Mouse (Mus musculus) forelimb bud, embryonic 11.5 days (tissue): Measurements from ENCODE around the gene Gpr15.
A peak's percentile ranks its signal among the peaks of the same experiment; 100 is the strongest.

Source experiments
- DNase-seq: peaks from one replicate; pipeline ENCODE4 v3.0.0-alpha.2; 2012; ENCODE audit warnings: low read depth, low spot score

Gpr15 gene

DNA sequence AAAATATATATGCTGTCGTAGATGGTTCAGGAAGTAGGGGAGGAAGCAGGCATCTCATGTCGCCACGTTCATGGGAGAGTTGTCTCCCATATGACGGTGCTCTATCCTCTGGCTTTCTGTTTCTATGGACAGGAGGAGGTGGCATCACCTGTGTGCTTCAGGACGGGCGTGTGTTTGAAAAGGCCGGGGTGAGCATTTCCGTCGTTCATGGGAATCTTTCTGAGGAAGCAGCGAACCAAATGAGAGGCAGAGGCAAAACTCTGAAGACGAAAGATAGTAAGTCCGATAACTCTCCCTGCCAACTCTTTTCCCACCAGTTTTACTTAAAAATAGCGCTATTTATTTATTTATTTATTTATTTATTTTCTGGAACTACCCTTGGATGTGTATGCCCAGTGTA is 46.5 kb downstream of the Gpr15 start:
- DNase-seq, result no peak

DNA sequence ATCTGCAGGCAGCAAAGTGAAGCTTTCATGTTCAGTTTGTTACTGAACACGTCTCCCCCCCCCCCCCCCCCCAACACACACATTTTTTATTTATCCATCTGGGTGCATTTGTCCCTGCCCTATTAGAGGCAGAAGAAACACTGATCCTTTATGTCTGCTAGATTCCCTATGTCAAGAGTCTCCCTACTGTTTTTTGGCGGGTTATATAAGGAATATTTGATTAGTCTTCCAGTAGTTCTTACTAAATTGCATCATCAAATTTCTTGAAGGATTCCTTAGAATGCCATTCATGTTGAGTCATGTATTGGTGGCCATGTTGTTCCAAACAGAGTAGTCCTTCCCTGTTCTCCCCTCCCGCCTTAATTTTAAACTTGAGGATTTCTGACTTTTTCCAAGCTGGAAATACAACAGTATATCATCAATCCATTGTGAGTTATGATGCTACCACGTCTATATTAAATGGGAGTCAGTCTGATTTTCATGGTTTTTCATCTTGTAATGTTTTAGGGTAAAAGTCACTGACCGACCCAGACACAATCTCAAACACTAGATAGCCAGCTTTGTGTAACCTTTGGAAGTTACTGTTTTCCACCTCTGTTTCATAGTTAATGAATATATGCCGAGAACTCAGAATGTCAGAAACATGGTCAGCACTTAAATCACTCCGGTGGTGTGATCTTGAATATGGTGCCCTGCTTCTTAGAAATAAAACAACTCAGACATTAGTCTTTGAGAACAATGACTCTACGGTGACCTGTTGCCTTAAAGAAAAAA is 47.5 kb downstream of the Gpr15 start:
- DNase-seq, result no peak

DNA sequence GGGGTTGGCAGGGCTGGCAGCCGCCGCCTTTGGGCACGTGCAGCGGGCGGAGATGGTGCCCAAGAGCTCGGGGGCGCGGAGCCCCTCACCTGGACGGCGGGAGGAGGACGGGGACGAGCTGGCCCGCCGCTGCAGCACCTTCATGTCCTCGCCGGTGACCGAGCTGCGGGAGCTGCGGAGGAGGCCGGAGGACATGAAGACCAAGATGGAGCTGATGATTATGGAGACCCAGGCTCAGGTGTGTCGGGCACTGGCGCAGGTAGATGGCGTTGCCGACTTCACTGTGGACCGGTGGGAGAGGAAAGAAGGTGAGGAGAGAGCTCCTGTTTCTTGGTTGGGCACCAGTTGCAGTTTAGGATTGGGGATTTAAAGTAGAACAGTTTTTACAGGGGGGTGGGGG is 48.2 kb downstream of the Gpr15 start:
- DNase-seq, result no peak

DNA sequence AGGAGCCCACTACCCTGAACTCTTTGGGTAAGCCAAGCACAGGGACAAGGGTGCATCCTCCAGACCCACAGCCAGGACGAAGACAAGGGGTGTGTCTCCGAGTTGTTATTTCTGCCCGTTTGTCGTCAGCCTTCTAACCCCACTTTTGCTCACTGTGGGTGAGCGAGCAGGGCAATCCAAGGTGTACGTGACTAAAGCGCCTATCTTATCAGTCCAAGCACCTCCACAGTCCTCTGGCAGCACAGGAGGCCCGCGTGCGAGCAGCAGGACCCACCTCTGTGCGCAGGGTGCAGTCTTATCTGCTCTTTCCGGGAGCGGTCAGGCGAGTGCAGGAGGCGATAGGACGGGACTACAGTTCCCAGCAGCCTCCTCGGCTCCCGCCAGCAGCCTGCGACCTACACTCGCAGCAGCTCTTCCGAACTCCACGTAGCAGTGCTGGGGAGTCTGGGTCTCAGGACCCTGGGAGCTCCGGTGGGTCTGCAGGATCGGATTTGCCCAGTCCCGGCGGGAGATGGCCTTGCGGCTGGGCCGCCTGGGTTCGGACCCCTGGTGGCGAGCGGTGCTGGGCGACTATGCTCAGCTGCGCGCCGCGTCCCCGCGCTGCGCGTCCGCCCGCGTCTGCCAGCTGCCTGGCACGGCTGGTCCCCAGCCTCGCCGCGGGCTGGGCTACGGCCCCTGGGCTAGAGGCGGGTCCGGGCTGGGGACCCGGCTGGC is 48.8 kb downstream of the Gpr15 start, which contains the start of gene Cpox:
TSS of gene Cpox (plus strand) at position 376 of the 714 bp plus-strand sequence.
- peak; percentile 85 for DNase-seq

DNA sequence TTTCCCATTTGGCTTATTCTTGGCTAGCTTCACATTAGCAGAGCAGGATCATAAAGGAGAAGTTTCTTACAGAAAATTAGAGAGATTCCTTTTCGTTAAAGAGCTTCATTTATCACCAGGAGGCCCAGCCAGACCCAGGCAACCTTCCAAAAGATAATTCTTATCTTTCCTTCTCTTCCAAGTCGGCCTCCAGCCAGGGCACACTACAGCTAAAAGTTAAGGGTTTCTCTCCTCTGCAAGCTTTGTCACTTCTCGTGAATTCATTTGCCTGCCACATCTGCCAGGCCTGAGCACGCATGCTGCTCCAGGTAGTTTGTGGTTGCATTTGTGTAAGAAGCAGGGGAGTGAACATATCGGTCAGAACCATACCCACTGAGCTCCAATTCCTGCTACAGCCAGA is 49.6 kb downstream of the Gpr15 start:
- no peak for DNase-seq

DNA sequence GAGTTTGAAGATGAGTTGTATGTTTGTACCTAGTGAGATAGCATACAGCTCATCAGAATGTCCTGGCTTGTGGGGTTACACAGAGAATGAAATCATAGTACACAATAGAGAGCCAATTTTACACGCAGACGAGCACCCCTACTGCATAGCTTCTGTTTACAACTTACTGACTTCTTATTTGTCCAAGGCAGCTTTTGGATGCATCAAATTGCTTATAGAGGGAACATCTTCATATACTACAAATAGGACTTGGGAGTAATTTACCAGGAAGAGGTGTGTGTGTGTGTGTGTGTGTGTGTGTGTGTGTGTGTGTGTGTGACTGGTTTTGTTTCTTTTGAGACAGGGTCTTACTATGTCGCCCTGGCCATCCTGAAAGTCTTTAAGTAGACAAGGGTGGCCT is 50.3 kb downstream of the Gpr15 start:
- DNase-seq, result no peak
